Mouse (Mus musculus) liver, adult 2 months (tissue): ENCODE measurements around the gene Nrgn. TPM values are rescaled to one million over a fixed set of nuclear protein-coding genes. Genes with fewer than 3 reads are reported as not detected.

Experiments used
- DNase-seq: peaks from one replicate; pipeline ENCODE4 v3.0.0-alpha.2; 2011; ENCODE audit warnings: low read depth, low spot score; ENCODE audit errors: extremely low read depth
- H3K27ac ChIP-seq: fragments of 200-500 bp; replicated peaks from 2 replicates; pipeline ENCODE4 v1.5.1; 2012; ENCODE audit warnings: low read depth, mild to moderate bottlenecking, control low read depth, inconsistent platforms, low read length; ENCODE audit not compliant: insufficient read depth
- H3K27me3 ChIP-seq: fragments of 200-500 bp; 2 replicates; pipeline ENCODE4 v1.6.1; 2012; ENCODE audit warnings: mild to moderate bottlenecking, moderate library complexity, low read length, inconsistent platforms; ENCODE audit not compliant: control insufficient read depth, insufficient read depth
- H3K36me3 ChIP-seq: fragments of 200-500 bp; 2 replicates; pipeline ENCODE4 v1.6.1; 2012; ENCODE audit warnings: low read length, inconsistent platforms; ENCODE audit not compliant: control insufficient read depth, insufficient read depth
- H3K4me1 ChIP-seq: fragments of 200-500 bp; 2 replicates; pipeline ENCODE4 v1.6.1; 2011; ENCODE audit warnings: low read length; ENCODE audit not compliant: control insufficient read depth, insufficient read depth
- H3K4me3 ChIP-seq: fragments of 200-500 bp; 2 replicates; pipeline ENCODE4 v1.5.1; 2011; ENCODE audit warnings: low read depth, mild to moderate bottlenecking, control low read depth, low read length, moderate library complexity; ENCODE audit not compliant: insufficient read depth
- H3K79me2 ChIP-seq: fragments of 200-500 bp; 2 replicates; pipeline ENCODE4 v1.6.1; 2012; ENCODE audit warnings: inconsistent platforms, mild to moderate bottlenecking, low read length, moderate library complexity; ENCODE audit not compliant: control insufficient read depth, insufficient read depth
- H3K9ac ChIP-seq: fragments of 200-500 bp; 2 replicates; pipeline ENCODE4 v1.6.1; 2012; ENCODE audit warnings: low read depth, mild to moderate bottlenecking, control low read depth, inconsistent platforms, low read length
- CTCF ChIP-seq: fragments of 200-500 bp; IDR thresholded peaks from 2 replicates; pipeline ENCODE4 v1.5.1; 2011; ENCODE audit warnings: low read depth, low read length, control low read depth
- POLR2A ChIP-seq: fragments of 200-500 bp; IDR thresholded peaks from 2 replicates; pipeline ENCODE4 v1.6.1; 2011; ENCODE audit warnings: low read length, control low read depth; ENCODE audit not compliant: insufficient read depth; ENCODE audit errors: extremely low read depth
- WGBS: fragments of 180-500 bp; shearing (Covaris S2); methylation state at CpG from one replicate; pipeline ENCODE4 v1.1.7; 2018; 5-methylcytosine and 5-hydroxymethylcytosine counted together
- polyA plus RNA-seq: library from polyadenylated mRNA; depleted of rRNA; stranded (reverse); fragments of >200 nt; gene quantifications from 2 replicates; pipeline ENCODE4 v1.2.3, GENCODE M21; 2012; rRNA removed
- total RNA-seq: library from RNA; depleted of rRNA; stranded (reverse); fragments of >200 nt; gene quantifications from 2 replicates; pipeline ENCODE4 v1.2.3, GENCODE M21; 2014; rRNA removed

Gene Nrgn
- 0.09 TPM in 1 of 2 replicates, not detected in the other for total RNA-seq
- polyA plus RNA-seq = 0.25 and 0.86 TPM in 2 replicates

DNA sequence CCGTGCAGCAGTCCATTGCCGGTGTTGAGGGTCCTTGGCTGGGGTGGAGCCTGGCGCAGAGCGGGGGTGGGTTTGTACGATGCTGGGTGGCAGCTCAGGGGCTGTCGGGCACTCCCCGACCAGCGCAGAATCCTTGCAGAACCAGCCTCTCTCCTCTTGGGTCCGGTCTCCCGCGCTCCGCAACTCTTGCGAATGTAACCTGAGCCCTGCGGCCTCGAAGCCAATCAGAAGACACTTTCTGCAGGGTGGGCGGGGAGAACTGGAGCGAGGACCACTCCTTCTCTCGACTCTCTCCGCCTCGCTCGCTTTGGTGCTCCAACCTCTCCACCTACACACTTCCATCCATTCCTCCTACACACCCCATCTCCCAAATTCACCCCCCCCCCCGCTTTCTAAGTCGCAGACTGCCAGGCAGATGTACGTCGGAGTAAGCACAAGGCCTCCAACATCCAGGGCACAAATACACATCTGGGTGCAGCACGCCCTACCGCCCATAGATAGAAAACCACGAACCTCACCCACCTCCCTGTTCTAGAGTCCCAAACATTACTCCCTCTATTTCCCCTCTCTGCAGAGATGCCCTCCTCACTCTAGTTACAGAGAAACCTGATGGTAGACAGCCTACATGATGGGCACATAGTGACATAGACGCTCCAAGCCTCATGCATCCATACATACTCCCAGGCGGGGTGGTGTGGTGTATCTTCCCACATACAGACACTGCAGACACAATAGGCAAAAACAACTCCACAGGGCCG lies at the start of gene Nrgn:
Gene Nrgn, minus strand, starts transcription at position 369 of the 758 bp plus-strand sequence.
- 5% methylated on average over 31 of the region's 31 CpGs for whole genome bisulfite sequencing
- TF ChIP-seq POLR2A (no peak), CTCF (no peak)
- H3K4me1 ChIP-seq = peaks cover 3% of the 10 kb centered on the region; the same call in 1 of the 2 replicates
- DNase-seq = peak; percentile 37
- H3K27me3 ChIP-seq = peaks cover 7% of the 10 kb centered on the region; the same call in 1 of the 2 replicates
- H3K36me3 ChIP-seq = no peaks in the 10 kb centered on the region
- H3K4me3 ChIP-seq = peak within 1 kb of the TSS; percentile 12; the same call in 1 of the 2 replicates
- H3K27ac ChIP-seq = no peak within 1 kb of the TSS
- H3K9ac ChIP-seq = no peak within 1 kb of the TSS
- H3K79me2 ChIP-seq = no peaks in the 10 kb centered on the region

DNA sequence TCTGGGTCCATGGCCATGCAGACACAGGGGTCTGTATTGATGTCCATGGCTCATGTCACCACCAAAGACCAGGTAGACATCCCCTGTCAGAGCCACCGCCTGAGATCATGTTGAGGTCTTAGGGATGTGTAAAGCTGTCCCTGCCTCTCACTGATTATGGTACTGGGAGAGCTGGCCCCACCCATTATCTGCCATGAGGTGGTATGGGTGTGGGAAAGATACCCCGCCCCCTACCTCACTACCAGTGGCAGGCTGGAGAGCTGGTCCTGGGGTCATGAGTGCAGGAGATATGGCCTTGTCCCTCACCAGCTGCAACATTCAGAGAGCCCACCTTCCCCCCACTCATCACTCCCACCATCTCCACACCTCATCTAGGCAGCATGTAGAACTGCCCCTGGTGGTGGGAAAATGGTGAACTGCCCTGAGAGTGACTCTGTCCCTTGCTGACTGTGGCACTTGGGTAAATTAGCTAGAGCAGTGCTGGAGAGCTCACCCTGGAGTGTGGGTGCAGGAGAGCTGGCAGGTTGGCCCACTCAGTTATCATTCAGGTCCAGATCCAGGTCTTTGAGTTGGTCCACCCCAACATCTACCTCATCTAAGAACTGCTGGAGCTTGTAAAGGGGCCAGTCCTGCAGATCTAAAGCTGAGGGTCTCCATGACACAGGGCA lies 48.0 kb upstream of the Nrgn start:
- Histone ChIP-seq H3K9ac (no peak overlapping the region), H3K27ac (no peak overlapping the region), H3K4me3 (no peak overlapping the region), H3K27me3 (no peaks in the 10 kb centered on the region), H3K36me3 (no peaks in the 10 kb centered on the region), H3K79me2 (no peaks in the 10 kb centered on the region), H3K4me1 (no peaks in the 10 kb centered on the region)
- no peak for DNase-seq
- WGBS = 98% methylated on average over 2 of the region's 2 CpGs
- TF ChIP-seq POLR2A (no peak), CTCF (no peak)

DNA sequence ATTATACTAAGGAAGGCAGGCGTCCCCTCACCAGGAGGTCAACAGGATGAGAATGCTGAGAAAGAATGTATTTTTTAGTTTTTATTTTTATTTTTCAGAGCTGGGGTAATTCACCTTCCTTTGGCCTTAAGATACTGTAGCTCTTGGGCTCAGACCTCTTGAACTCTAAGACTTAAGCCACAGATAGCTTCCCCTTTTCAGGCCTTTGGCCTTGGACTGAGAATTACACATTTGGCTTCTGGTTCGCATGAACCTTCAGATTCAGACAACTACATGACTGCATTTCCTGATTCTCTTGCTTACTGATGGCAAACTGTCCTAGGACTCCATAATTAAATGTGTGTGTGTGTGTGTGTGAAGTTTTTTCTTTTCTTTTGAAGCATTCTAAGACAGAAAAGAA lies 45.9 kb upstream of the Nrgn start:
- Histone ChIP-seq H3K9ac (no peak overlapping the region), H3K79me2 (no peaks in the 10 kb centered on the region), H3K36me3 (no peaks in the 10 kb centered on the region), H3K4me1 (no peaks in the 10 kb centered on the region), H3K27ac (no peak overlapping the region), H3K27me3 (no peaks in the 10 kb centered on the region), H3K4me3 (no peak overlapping the region)
- no peak for DNase-seq
- TF ChIP-seq POLR2A (no peak), CTCF (no peak)
- WGBS = 94% methylated on average over 2 of the region's 2 CpGs

DNA sequence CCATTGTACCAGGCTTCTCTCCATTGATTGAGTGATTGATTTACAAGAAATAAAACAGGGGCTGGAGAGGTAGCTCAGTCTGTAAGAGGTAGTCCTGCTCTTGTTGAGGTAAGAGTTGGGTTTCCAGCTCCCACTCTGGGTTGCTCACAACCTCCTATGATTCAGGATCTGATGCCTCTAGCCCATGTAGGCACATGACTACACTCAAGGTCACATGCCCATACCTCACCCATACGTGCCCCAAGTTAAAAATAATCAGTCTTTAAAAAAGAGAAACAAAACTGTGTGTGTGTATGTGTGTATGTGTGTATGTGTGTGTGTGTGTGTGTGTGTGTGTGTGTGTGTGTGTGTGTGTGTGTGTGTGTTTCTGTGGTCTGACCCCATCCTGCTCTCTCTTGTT lies 42.9 kb upstream of the Nrgn start:
- H3K79me2 ChIP-seq = no peaks in the 10 kb centered on the region
- H3K4me3 ChIP-seq = no peak overlapping the region
- H3K9ac ChIP-seq = no peak overlapping the region
- no peaks in the 10 kb centered on the region for H3K4me1 ChIP-seq
- no peak overlapping the region for H3K27ac ChIP-seq
- no peak for DNase-seq
- no peaks in the 10 kb centered on the region for H3K36me3 ChIP-seq
- no peak for TF ChIP-seq CTCF
- no peak for TF ChIP-seq POLR2A
- no peaks in the 10 kb centered on the region for H3K27me3 ChIP-seq
- 74% methylated on average over 1 of the region's 1 CpGs for WGBS

DNA sequence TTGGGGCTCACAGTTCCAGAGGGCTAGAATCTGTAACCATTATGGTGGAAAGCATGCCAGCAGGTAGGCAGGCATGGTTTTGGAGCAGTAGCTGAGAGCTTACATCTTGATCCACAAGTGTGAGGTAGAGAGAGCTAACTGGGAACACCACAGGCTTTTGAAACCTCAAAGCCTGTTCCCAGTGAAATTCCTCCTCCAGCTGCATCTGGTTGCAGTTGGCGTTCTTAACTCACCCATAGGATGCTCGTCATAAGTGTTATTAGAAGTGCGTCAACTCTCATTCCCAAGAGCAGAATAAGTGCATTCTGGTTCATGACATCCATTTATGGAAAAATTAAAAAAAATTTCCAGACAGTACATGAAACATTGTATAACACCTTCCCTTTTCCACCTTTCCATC lies 41.0 kb upstream of the Nrgn start:
- Histone ChIP-seq H3K9ac (no peak overlapping the region), H3K36me3 (no peaks in the 10 kb centered on the region), H3K4me3 (no peak overlapping the region), H3K27me3 (no peaks in the 10 kb centered on the region), H3K27ac (no peak overlapping the region), H3K79me2 (no peaks in the 10 kb centered on the region), H3K4me1 (no peaks in the 10 kb centered on the region)
- DNase-seq = no peak
- TF ChIP-seq CTCF (no peak), POLR2A (no peak)
- WGBS = 95% methylated on average over 3 of the region's 3 CpGs

GRCm38 (mm10) chr9:37592633-37593032 lies 39.9 kb upstream of the Nrgn start:
- H3K4me3 ChIP-seq = no peak overlapping the region
- no peaks in the 10 kb centered on the region for H3K79me2 ChIP-seq
- H3K27me3 ChIP-seq = no peaks in the 10 kb centered on the region
- H3K4me1 ChIP-seq = no peaks in the 10 kb centered on the region
- no peak overlapping the region for H3K9ac ChIP-seq
- 67% methylated on average over 6 of the region's 6 CpGs for WGBS
- H3K27ac ChIP-seq = no peak overlapping the region
- no peak for TF ChIP-seq POLR2A
- TF ChIP-seq CTCF = no peak
- DNase-seq = no peak
- no peaks in the 10 kb centered on the region for H3K36me3 ChIP-seq
